Mouse (Mus musculus) spleen, adult 2 months (tissue): ENCODE results near the gene Park7. TPM values are rescaled to one million over a fixed set of nuclear protein-coding genes. Genes with fewer than 3 reads are reported as not detected.

Experiments used
- DNase-seq, 2 experiments: peaks; one replicate each; pipeline versions ENCODE4 v3.0.0 to v3.0.0-alpha.2; 2012 to 2021; ENCODE audit warnings: low spot score in 2 of 2, low read depth in 1 of 2
- H3K27ac ChIP-seq: fragments of 200-500 bp; 2 replicates; pipeline ENCODE4 v1.5.1; 2012; ENCODE audit warnings: low read length, inconsistent platforms; ENCODE audit not compliant: insufficient read depth
- H3K27me3 ChIP-seq: fragments of 200-500 bp; 2 replicates; pipeline ENCODE4 v1.6.1; 2012; ENCODE audit warnings: mild to moderate bottlenecking, moderate library complexity, low read length, inconsistent platforms; ENCODE audit not compliant: control insufficient read depth, insufficient read depth
- H3K36me3 ChIP-seq: fragments of 200-500 bp; 2 replicates; pipeline ENCODE4 v1.6.1; 2012; ENCODE audit warnings: mild to moderate bottlenecking, low read length, inconsistent platforms; ENCODE audit not compliant: control insufficient read depth, insufficient read depth
- H3K4me1 ChIP-seq: fragments of 200-500 bp; 2 replicates; pipeline ENCODE4 v1.6.1; 2011; ENCODE audit warnings: inconsistent platforms; ENCODE audit not compliant: control insufficient read depth, insufficient read depth, insufficient read length
- H3K4me3 ChIP-seq: fragments of 200-500 bp; 2 replicates; pipeline ENCODE4 v1.5.1; 2011; ENCODE audit warnings: mild to moderate bottlenecking, inconsistent platforms; ENCODE audit not compliant: insufficient read depth, insufficient read length; ENCODE audit errors: extremely low read depth
- CTCF ChIP-seq: fragments of 200-500 bp; IDR thresholded peaks from 2 replicates; pipeline ENCODE4 v1.5.1; 2011; ENCODE audit warnings: mild to moderate bottlenecking, inconsistent platforms; ENCODE audit not compliant: insufficient read depth, insufficient read length, insufficient replicate concordance; ENCODE audit errors: extremely low read depth
- POLR2A ChIP-seq: fragments of 200-500 bp; IDR thresholded peaks from 2 replicates; pipeline ENCODE4 v1.6.1; 2011; ENCODE audit warnings: low read depth, low read length, inconsistent platforms
- WGBS: fragments of 180-500 bp; shearing (Covaris S2); methylation state at CpG from one replicate; pipeline ENCODE4 v1.1.7; 2018; 5-methylcytosine and 5-hydroxymethylcytosine counted together
- polyA plus RNA-seq: library from polyadenylated mRNA; depleted of rRNA; stranded (reverse); fragments of >200 nt; gene quantifications from 2 replicates; pipeline ENCODE4 v1.2.3, GENCODE M21; 2012

Park7 gene
- polyA plus RNA-seq, 1 experiment: 51.4 TPM

GRCm38 (mm10) chr4:150944707-150945106 is 30.5 kb upstream of the Park7 start:
- no peaks in the 10 kb centered on the region for H3K27me3 ChIP-seq
- WGBS: 91% methylated on average over 7 of the region's 7 CpGs
- TF ChIP-seq CTCF: no peak
- TF ChIP-seq POLR2A: no peak
- H3K4me1 ChIP-seq: peaks cover 2% of the 10 kb centered on the region; the same call in 1 of the 2 replicates
- H3K36me3 ChIP-seq: no peaks in the 10 kb centered on the region
- DNase-seq: no peak
- no peak overlapping the region for H3K27ac ChIP-seq
- no peak overlapping the region for H3K4me3 ChIP-seq

- no peaks in the 10 kb centered on the region for H3K36me3 ChIP-seq
- H3K27ac ChIP-seq: peak overlapping the region; percentile 52; the same call in 1 of the 2 replicates
- WGBS: 46% methylated on average over 13 of the region's 13 CpGs
- H3K27me3 ChIP-seq: no peaks in the 10 kb centered on the region
- TF ChIP-seq POLR2A: no peak
- TF ChIP-seq CTCF: no peak
- H3K4me1 ChIP-seq: peaks cover 4% of the 10 kb centered on the region
- no peak for DNase-seq
- no peak overlapping the region for H3K4me3 ChIP-seq
Measured at GRCm38 (mm10) chr4:150939991-150940651, 25.9 kb upstream of the Park7 start.

- no peak overlapping the region; the same call in 1 of the 2 replicates for H3K27ac ChIP-seq
- WGBS: 21% methylated on average over 14 of the region's 14 CpGs
- H3K4me3 ChIP-seq: no peak overlapping the region
- H3K27me3 ChIP-seq: no peaks in the 10 kb centered on the region
- no peaks in the 10 kb centered on the region for H3K36me3 ChIP-seq
- no peak for DNase-seq
- H3K4me1 ChIP-seq: peaks cover 4% of the 10 kb centered on the region
- TF ChIP-seq CTCF: no peak
- TF ChIP-seq POLR2A: no peak
Measured at GRCm38 (mm10) chr4:150938063-150938452, 23.8 kb upstream of the Park7 start.

GRCm38 (mm10) chr4:150937293-150938062 is 23.2 kb upstream of the Park7 start:
- no peaks in the 10 kb centered on the region for H3K27me3 ChIP-seq
- H3K36me3 ChIP-seq: no peaks in the 10 kb centered on the region
- H3K4me3 ChIP-seq: no peak overlapping the region
- TF ChIP-seq CTCF (no peak), POLR2A (no peak)
- DNase-seq: no peak
- no peak overlapping the region for H3K27ac ChIP-seq
- 78% methylated on average over 16 of the region's 16 CpGs for WGBS
- peaks cover 4% of the 10 kb centered on the region for H3K4me1 ChIP-seq

GRCm38 (mm10) chr4:150933503-150933902 is 19.3 kb upstream of the Park7 start:
- H3K4me1 ChIP-seq: peaks cover 2% of the 10 kb centered on the region
- H3K27ac ChIP-seq: no peak overlapping the region
- no peaks in the 10 kb centered on the region for H3K36me3 ChIP-seq
- no peak for DNase-seq
- H3K4me3 ChIP-seq: no peak overlapping the region
- no peak for TF ChIP-seq CTCF
- TF ChIP-seq POLR2A: no peak
- no peaks in the 10 kb centered on the region for H3K27me3 ChIP-seq
- 81% methylated on average over 1 of the region's 1 CpGs for WGBS

GRCm38 (mm10) chr4:150927789-150928188 is 13.6 kb upstream of the Park7 start:
- no peak overlapping the region for H3K27ac ChIP-seq
- DNase-seq: peak in 1 of 2 experiments; percentile 15
- H3K27me3 ChIP-seq: no peaks in the 10 kb centered on the region
- WGBS: 5% methylated on average over 10 of the region's 10 CpGs
- H3K36me3 ChIP-seq: no peaks in the 10 kb centered on the region
- no peak overlapping the region for H3K4me3 ChIP-seq
- no peaks in the 10 kb centered on the region; the same call in 1 of the 2 replicates for H3K4me1 ChIP-seq
- TF ChIP-seq POLR2A (no peak), CTCF (no peak)
